Mouse (Mus musculus) cortical plate, adult 2 months (tissue): ENCODE data around the gene Olfr1440. TPM values are rescaled to one million over a fixed set of nuclear protein-coding genes. Genes with fewer than 3 reads are reported as not detected.

ENCODE experiments used
- H3K27ac ChIP-seq: fragments of 200-500 bp; 2 replicates; pipeline ENCODE4 v1.5.1; 2012; ENCODE audit warnings: low read length, control low read depth, inconsistent platforms; ENCODE audit not compliant: insufficient read depth
- H3K4me1 ChIP-seq: fragments of 200-500 bp; 2 replicates; pipeline ENCODE4 v1.6.1; 2011; ENCODE audit warnings: low read length; ENCODE audit not compliant: control insufficient read depth, insufficient read depth
- H3K4me3 ChIP-seq: fragments of 200-500 bp; 2 replicates; pipeline ENCODE4 v1.5.1; 2011; ENCODE audit warnings: mild to moderate bottlenecking, low read length, control low read depth; ENCODE audit not compliant: insufficient read depth
- CTCF ChIP-seq: fragments of 200-500 bp; IDR thresholded peaks from 2 replicates; pipeline ENCODE4 v1.5.1; 2011; ENCODE audit warnings: mild to moderate bottlenecking, control low read depth, low read length; ENCODE audit not compliant: insufficient read depth; ENCODE audit errors: extremely low read depth
- POLR2A ChIP-seq: fragments of 200-500 bp; IDR thresholded peaks from 2 replicates; pipeline ENCODE4 v1.6.1; 2011; ENCODE audit warnings: mild to moderate bottlenecking, low read length, control low read depth; ENCODE audit not compliant: insufficient read depth; ENCODE audit errors: extremely low read depth
- polyA plus RNA-seq: library from polyadenylated mRNA; depleted of rRNA; stranded (reverse); fragments of >200 nt; gene quantifications from 2 replicates; pipeline ENCODE4 v1.2.3, GENCODE M21; 2012; rRNA removed

Olfr1440 gene
- polyA plus RNA-seq, 1 experiment: not detected

DNA sequence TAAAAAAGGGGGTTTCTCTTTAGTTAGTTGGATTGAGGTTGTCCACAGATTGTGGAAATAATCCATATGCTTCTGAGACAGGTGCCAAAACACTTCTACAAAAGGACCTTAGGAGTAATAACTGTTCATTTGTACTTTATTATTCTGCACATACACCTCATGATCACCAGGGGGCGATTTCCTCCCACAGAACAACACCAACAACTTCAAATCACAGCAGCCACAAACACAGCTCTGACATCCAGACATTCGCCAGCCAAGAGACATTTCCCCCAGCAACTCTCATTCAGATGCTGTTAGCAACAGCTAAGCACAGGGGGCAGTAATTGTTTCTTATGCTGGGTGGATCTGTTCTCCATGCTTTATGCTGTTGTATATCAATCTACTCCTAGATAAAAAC, 46.0 kb downstream of the Olfr1440 start:
- Histone ChIP-seq H3K4me3 (no peak overlapping the region), H3K4me1 (no peaks in the 10 kb centered on the region), H3K27ac (no peak overlapping the region)
- no peak for TF ChIP-seq POLR2A
- peak; percentile 32; the same call in 1 of the 2 replicates for TF ChIP-seq CTCF

- TF ChIP-seq POLR2A: no peak
- peak overlapping the region; percentile 77; the same call in 1 of the 2 replicates for H3K27ac ChIP-seq
- H3K4me3 ChIP-seq: no peak overlapping the region
- no peaks in the 10 kb centered on the region for H3K4me1 ChIP-seq
These were observed 47.9 kb downstream of the Olfr1440 start for GRCm38 (mm10) chr19:12435011-12435416.

GRCm38 (mm10) chr19:12435750-12436524, 48.9 kb downstream of the Olfr1440 start:
- H3K4me1 ChIP-seq: no peaks in the 10 kb centered on the region
- H3K4me3 ChIP-seq: no peak overlapping the region
- 0 out of 2 replicates have a peak overlapping the region, but pooled peaks have one; percentile 54 for H3K27ac ChIP-seq
- TF ChIP-seq CTCF (no peak), POLR2A (no peak)

- TF ChIP-seq CTCF (no peak), POLR2A (no peak)
- Histone ChIP-seq H3K27ac (no peak overlapping the region), H3K4me1 (no peaks in the 10 kb centered on the region), H3K4me3 (no peak overlapping the region)
These were observed 52.5 kb downstream of the Olfr1440 start for GRCm38 (mm10) chr19:12439581-12439980.

GRCm38 (mm10) chr19:12440103-12440725, 53.1 kb downstream of the Olfr1440 start:
- H3K4me3 ChIP-seq: no peak overlapping the region
- no peaks in the 10 kb centered on the region for H3K4me1 ChIP-seq
- TF ChIP-seq CTCF (no peak), POLR2A (no peak)
- H3K27ac ChIP-seq: 0 out of 2 replicates have a peak overlapping the region, but pooled peaks have one; percentile 13

DNA sequence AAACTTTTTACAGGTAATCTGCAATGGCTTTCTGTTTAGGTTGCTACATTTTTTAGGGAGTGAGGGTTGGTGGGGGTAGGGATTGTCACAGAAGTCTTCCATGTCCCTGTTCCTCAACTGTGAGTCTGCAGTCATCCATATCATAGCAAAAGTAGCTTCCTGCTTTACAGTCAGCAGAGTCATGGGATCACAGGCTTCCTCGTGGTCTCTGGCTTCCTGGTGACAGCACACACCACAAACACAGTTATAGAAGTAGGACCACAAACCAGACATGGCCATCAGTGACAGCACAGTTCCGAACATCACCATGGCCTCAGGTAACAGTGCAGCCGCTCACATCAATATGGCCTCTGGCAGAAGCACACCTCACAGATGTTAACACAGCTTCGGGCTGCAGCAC, 55.5 kb downstream of the Olfr1440 start:
- H3K4me3 ChIP-seq: no peak overlapping the region
- H3K4me1 ChIP-seq: no peaks in the 10 kb centered on the region
- TF ChIP-seq CTCF (no peak), POLR2A (no peak)
- no peak overlapping the region for H3K27ac ChIP-seq

DNA sequence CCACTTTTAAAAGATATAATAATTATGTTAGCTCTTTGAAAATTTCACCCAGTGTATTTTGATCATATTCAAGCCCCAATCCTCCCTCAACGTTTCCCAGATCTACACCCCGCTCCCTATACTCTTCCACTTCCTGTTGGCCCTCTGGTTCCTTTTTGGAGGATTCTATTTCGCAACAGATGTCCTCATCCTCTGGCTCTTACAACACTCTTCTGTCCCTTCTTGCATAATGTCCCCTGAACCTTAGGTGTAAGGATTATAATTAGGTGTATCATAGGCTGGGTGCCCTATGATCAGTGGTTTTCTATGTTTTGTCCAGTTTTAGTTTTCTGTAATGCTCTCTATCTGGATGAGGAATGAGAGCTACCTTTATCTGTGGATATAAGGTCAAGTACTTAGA, 57.9 kb downstream of the Olfr1440 start:
- Histone ChIP-seq H3K4me1 (no peaks in the 10 kb centered on the region), H3K4me3 (no peak overlapping the region), H3K27ac (no peak overlapping the region)
- no peak for TF ChIP-seq CTCF
- no peak for TF ChIP-seq POLR2A

Other genes starting within 250 kb of the Olfr1440 start
- gene Olfr1555-ps1, start 217.2 kb upstream of the Olfr1440 start, polyA plus RNA-seq: not detected in 2 replicates
- 0.04 TPM in 1 of 2 replicates, not detected in the other for gene Olfr1431, start 186.6 kb upstream of the Olfr1440 start, polyA plus RNA-seq
- not detected in 2 replicates for gene Olfr1432, start 154.7 kb upstream of the Olfr1440 start, polyA plus RNA-seq
- not detected in 2 replicates for gene Olfr262, start 145.6 kb upstream of the Olfr1440 start, polyA plus RNA-seq
- gene Olfr235, start 126.2 kb upstream of the Olfr1440 start, polyA plus RNA-seq: 0.08 and 0.09 TPM in 2 replicates
- not detected in 2 replicates for gene Olfr1434, start 107.4 kb upstream of the Olfr1440 start, polyA plus RNA-seq
- not detected in 2 replicates for gene Olfr1436, start 88.1 kb upstream of the Olfr1440 start, polyA plus RNA-seq
- 0.06 TPM in 1 of 2 replicates, not detected in the other for gene Olfr1437, start 62.2 kb upstream of the Olfr1440 start, polyA plus RNA-seq
- 0.02 TPM in 1 of 2 replicates, not detected in the other for gene Olfr1438-ps1, start 51.4 kb upstream of the Olfr1440 start, polyA plus RNA-seq
- not detected in 2 replicates for gene Olfr1441, start 30.2 kb downstream of the Olfr1440 start, polyA plus RNA-seq
- 0.02 TPM in 1 of 2 replicates, not detected in the other for gene Pfpl, start 40.6 kb downstream of the Olfr1440 start, polyA plus RNA-seq
- 11.9 and 13.0 TPM in 2 replicates for gene Mpeg1, start 73.5 kb downstream of the Olfr1440 start, polyA plus RNA-seq
- 20.8 and 23.2 TPM in 2 replicates for gene Dtx4, start 114.2 kb downstream of the Olfr1440 start, polyA plus RNA-seq
- gene Fam111a, start 158.5 kb downstream of the Olfr1440 start, polyA plus RNA-seq: 1.2 and 1.4 TPM in 2 replicates
- gene Gm4952, start 212.7 kb downstream of the Olfr1440 start, polyA plus RNA-seq: 0.10 and 0.26 TPM in 2 replicates
- not detected in 2 replicates for gene Glyat, start 246.0 kb downstream of the Olfr1440 start, polyA plus RNA-seq